Mouse (Mus musculus): ENCODE measurements around the gene Rad54l.

DNA sequence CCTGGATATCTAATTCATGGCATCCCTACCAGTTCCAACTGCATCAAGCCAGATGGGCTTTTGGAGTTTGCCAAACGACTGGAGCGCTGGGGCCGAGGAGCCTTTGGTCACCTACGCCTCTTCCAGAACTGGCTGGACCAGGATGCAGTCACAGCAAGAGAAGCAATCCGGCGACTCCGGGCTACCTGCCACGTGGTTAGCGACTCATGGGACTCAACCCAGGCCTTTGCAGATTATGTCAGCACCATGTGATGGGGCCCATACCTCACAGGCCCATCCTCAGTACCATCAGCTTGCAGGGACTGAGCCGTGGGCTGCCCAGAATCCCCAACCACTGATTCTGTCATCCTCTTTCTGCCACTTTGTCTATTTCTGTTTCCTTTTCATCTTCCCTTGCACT is 27.2 kb downstream of the Rad54l start:
- TF ChIP-seq CTCF (conservative IDR thresholded peaks at IDR 0.05 in 1 of 2, IDR thresholded peaks at IDR 0.05 in 1 of 2; ENCODE audit: low read depth in 2 of 2, low read length in 2 of 2) = no peak
- no peak for TF ChIP-seq MAZ (IDR thresholded peaks at IDR 0.05; ENCODE audit: low read depth, low read length)
- no peak for TF ChIP-seq USF2 (conservative IDR thresholded peaks at IDR 0.05; ENCODE audit: low read depth, low read length)
- TF ChIP-seq USF1 (IDR thresholded peaks at IDR 0.05; ENCODE audit: low read depth, low read length) = no peak
- no peak for TF ChIP-seq RAD21 (IDR thresholded peaks at IDR 0.05; ENCODE audit: low read depth, low read length)
- TF ChIP-seq MAFK (IDR thresholded peaks at IDR 0.05; ENCODE audit: insufficient replicate concordance, low read length) = no peak
- no peak for TF ChIP-seq POLR2A (IDR thresholded peaks at IDR 0.05; ENCODE audit: low read depth, low read length)

Measured in CH12.LX (cell line).